8 mouse cellular contexts compared by ENCODE assay signal in the genomic region with DNA sequence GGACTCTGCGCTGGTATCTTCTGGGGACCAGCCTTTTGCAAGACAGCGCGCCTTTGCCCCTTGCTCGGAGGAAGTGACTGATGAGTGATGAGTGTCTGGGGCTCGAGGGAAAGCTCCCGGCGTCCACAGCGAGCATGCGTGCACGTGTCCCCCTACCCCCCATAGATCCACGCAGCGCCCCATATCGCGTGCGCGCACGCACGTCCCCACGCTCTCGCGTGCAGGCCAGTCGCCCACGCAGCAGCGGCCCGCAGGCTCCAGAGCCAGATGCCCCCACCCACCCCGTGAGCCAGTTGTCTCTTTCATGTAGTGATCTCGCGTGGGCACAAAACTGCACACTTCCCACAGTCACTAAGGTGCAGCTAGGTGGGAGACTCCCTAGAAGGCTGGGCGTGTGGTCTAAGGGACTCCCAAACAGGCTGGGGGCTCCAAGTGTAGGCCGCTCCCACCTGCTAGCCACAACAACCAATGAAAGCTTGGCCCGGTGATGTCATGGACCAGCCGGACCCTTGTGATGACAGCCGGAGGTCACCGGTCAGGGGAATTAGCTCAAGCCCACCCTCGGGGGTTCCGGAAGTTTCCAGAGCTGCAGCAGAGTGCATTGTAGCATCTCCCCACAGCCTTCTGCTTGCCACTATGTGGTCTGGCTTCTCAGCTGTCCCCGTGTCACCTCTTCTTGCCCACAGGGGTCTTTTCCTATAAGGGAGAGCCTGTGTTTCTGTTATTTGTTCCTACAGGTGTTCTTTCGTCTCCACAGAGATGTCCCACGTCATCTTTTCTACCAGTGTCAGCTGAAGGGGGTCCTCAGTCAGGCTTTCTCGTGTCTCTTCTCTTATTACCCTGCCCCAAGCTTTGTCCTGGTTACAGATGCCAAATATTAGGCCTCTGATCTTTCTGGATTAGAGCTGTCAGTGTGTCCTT. TPM values are rescaled to one million over a fixed set of nuclear protein-coding genes. Genes with fewer than 3 reads are reported as not detected.
DNase-seq lines count a peak whose midpoint lies in the region; ATAC-seq lines count a peak whose summit lies in the region.

A gene (plus strand): TSS at position 488 of the 921 bp plus-strand sequence.

- peak within 1 kb of the TSS; percentile 48 for H3K9ac ChIP-seq in forebrain, embryonic 12.5 days
- peak within 1 kb of the TSS; percentile 81 for H3K9ac ChIP-seq in hindbrain, embryonic 13.5 days
- H3K9ac ChIP-seq in limb, embryonic 12.5 days (replicated peaks): peak within 1 kb of the TSS; percentile 59
- peak within 1 kb of the TSS; percentile 70 for H3K9ac ChIP-seq in neural tube, embryonic 15.5 days (replicated peaks)

- H3K36me3 ChIP-seq in forebrain, embryonic 12.5 days (replicated peaks): no peaks in the 10 kb centered on the region
- no peaks in the 10 kb centered on the region for H3K36me3 ChIP-seq in hindbrain, embryonic 13.5 days
- H3K36me3 ChIP-seq in limb, embryonic 12.5 days: no peaks in the 10 kb centered on the region
- no peaks in the 10 kb centered on the region for H3K36me3 ChIP-seq in neural tube, embryonic 15.5 days

- peak; percentile 55 to 78 for DNase-seq in spleen, postnatal 4 days (ENCODE audit: low spot score in 2 of 2)
- DNase-seq in spleen, adult 18-20 months: no peak
- no peak for DNase-seq in ovary, postnatal 10 days (ENCODE audit: low spot score)

- H3K4me1 ChIP-seq in forebrain, embryonic 12.5 days: peaks cover 28% of the 10 kb centered on the region
- H3K4me1 ChIP-seq in hindbrain, embryonic 13.5 days (replicated peaks): peaks cover 42% of the 10 kb centered on the region
- H3K4me1 ChIP-seq in limb, embryonic 12.5 days (replicated peaks): peaks cover 24% of the 10 kb centered on the region
- H3K4me1 ChIP-seq in neural tube, embryonic 15.5 days: peaks cover 54% of the 10 kb centered on the region

- WGBS in forebrain, embryonic 12.5 days: 1% methylated on average over 40 of the region's 40 CpGs
- under 1% methylated on average over 40 of the region's 40 CpGs for WGBS in hindbrain, embryonic 13.5 days
- WGBS in limb, embryonic 12.5 days: 1% methylated on average over 40 of the region's 40 CpGs
- 1% methylated on average over 40 of the region's 40 CpGs for WGBS in neural tube, embryonic 15.5 days

- no peaks in the 10 kb centered on the region for H3K9me3 ChIP-seq in forebrain, embryonic 12.5 days
- H3K9me3 ChIP-seq in hindbrain, embryonic 13.5 days: no peaks in the 10 kb centered on the region
- 0 out of 2 replicates have a peak, but pooled peaks cover 6% of the 10 kb centered on the region for H3K9me3 ChIP-seq in limb, embryonic 12.5 days
- H3K9me3 ChIP-seq in neural tube, embryonic 15.5 days (replicated peaks): no peaks in the 10 kb centered on the region

- peak; percentile 47 for ATAC-seq in cerebellum, adult (ENCODE audit: insufficient number of reproducible peaks, low FRiP score, low TSS enrichment)
- peak; percentile 54 for ATAC-seq in forebrain, embryonic 12.5 days (ENCODE audit: low FRiP score)
- ATAC-seq in hindbrain, embryonic 13.5 days (ENCODE audit: low FRiP score): peak; percentile 78
- ATAC-seq in limb, embryonic 12.5 days (ENCODE audit: insufficient number of reproducible peaks, insufficient read depth, low FRiP score, low TSS enrichment, low read depth): 0 out of 2 replicates have a peak, but pooled peaks have one; percentile 9
- ATAC-seq in neural tube, embryonic 15.5 days (ENCODE audit: low FRiP score): peak; percentile 84

- H3K4me2 ChIP-seq in forebrain, embryonic 12.5 days: peak within 1 kb of the TSS; percentile 88
- peak within 1 kb of the TSS; percentile 89 for H3K4me2 ChIP-seq in hindbrain, embryonic 13.5 days
- peak within 1 kb of the TSS; percentile 80 for H3K4me2 ChIP-seq in limb, embryonic 12.5 days
- H3K4me2 ChIP-seq in neural tube, embryonic 15.5 days: peak within 1 kb of the TSS; percentile 93

- H3K27ac ChIP-seq in forebrain, embryonic 12.5 days: peak within 1 kb of the TSS; percentile 1; the same call in 1 of the 2 replicates
- peak within 1 kb of the TSS; percentile 78 for H3K27ac ChIP-seq in hindbrain, embryonic 13.5 days
- no peak within 1 kb of the TSS for H3K27ac ChIP-seq in limb, embryonic 12.5 days
- H3K27ac ChIP-seq in neural tube, embryonic 15.5 days (replicated peaks): peak within 1 kb of the TSS; percentile 85

- H3K4me3 ChIP-seq in forebrain, embryonic 12.5 days (replicated peaks): peak within 1 kb of the TSS; percentile 51
- H3K4me3 ChIP-seq in hindbrain, embryonic 13.5 days: peak within 1 kb of the TSS; percentile 49
- peak within 1 kb of the TSS; percentile 43 for H3K4me3 ChIP-seq in limb, embryonic 12.5 days (replicated peaks)
- H3K4me3 ChIP-seq in neural tube, embryonic 15.5 days (replicated peaks): peak within 1 kb of the TSS; percentile 56

- peaks cover 58% of the 10 kb centered on the region for H3K27me3 ChIP-seq in forebrain, embryonic 12.5 days
- H3K27me3 ChIP-seq in hindbrain, embryonic 13.5 days: peaks cover 48% of the 10 kb centered on the region
- peaks cover 66% of the 10 kb centered on the region for H3K27me3 ChIP-seq in limb, embryonic 12.5 days
- peaks cover 25% of the 10 kb centered on the region for H3K27me3 ChIP-seq in neural tube, embryonic 15.5 days (replicated peaks)

RNA-seq across cellular contexts. Expression of the gene that starts here (rescaled TPM):
- 3.1 and 3.6 TPM in 2 replicates for polyA plus RNA-seq in forebrain, embryonic 12.5 days (2016; fragmentation: Nextera tagmentation; extraction: Ambion mirVana)
- 22.2 and 23.8 TPM in 2 replicates for polyA plus RNA-seq in hindbrain, embryonic 13.5 days (2015; fragmentation: Nextera tagmentation; extraction: Ambion mirVana)
- 7.7 and 8.3 TPM in 2 replicates for polyA plus RNA-seq in limb, embryonic 12.5 days (2016; fragmentation: Nextera tagmentation; extraction: Ambion mirVana)
- 98.6 and 103 TPM in 2 replicates for polyA plus RNA-seq in neural tube, embryonic 15.5 days (2015; fragmentation: Nextera tagmentation; extraction: Ambion mirVana)

Comparison
In these comparisons a context has a peak if more than half of its experiments do, and no peak if none do; other contexts are left out.
1. DNase-seq: peak in spleen, postnatal 4 days (2 of 2); none in spleen, adult 18-20 months (0 of 2) and ovary, postnatal 10 days (single experiment).
2. ATAC-seq: peak in every context shown above with its lines; median percentile 84 in neural tube, embryonic 15.5 days; 78 in hindbrain, embryonic 13.5 days; 54 in forebrain, embryonic 12.5 days; 47 in cerebellum, adult; 9 in limb, embryonic 12.5 days.
3. Peak in every context shown above with its lines, with median percentiles within 50 percentile points of each other: H3K4me2 ChIP-seq, H3K4me3 ChIP-seq and H3K9ac ChIP-seq.